Mouse (Mus musculus) brain, adult 2 months (tissue): ENCODE data around the gene Fbxo48.

ENCODE experiments used
- DNase-seq: peaks from one replicate; pipeline ENCODE4 v3.0.0; 2011; ENCODE audit warnings: low read depth, low spot score

The Fbxo48 gene

DNA sequence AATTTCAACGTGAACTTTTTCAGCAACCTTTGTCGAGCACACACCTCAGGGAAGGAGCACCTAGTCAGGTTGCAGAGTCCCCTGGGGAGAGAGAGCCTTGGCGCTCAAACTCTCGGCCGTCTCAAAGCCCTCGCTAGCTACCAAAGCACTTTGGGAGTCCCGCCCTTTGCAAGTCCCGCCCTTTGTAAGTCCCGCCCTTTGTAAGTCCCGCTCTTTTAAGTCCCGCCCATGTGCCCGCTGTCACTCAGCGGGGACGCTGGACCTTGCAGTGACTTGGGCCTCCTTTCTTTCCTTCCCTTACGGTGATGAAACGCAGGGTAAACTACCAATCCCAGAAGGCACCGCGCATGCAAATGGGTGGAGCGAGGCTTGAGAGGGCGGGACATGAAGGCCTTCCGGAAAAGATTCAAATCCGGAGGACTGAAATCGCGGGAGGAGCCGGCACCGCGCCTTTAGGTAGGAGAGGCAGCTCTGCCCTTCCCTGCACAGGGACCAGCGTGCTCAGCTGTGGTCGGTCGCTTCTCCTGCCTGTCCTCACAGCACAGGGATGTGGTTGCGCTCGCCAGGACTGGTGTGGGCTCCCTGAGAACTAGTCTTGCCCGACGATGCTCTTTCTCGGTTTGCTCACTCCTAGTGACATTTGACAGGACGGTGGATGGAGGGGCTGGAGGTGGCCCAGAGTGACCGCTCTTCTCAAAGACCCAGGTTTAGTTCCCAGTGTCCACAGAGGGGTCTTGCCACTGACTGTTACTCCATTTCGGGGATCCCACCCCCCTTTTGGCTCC, at the start of gene Fbxo48:
Gene Fbxo48, plus strand, starts transcription at position 400 of the 785 bp plus-strand sequence.
- DNase-seq = peak; percentile 99

DNA sequence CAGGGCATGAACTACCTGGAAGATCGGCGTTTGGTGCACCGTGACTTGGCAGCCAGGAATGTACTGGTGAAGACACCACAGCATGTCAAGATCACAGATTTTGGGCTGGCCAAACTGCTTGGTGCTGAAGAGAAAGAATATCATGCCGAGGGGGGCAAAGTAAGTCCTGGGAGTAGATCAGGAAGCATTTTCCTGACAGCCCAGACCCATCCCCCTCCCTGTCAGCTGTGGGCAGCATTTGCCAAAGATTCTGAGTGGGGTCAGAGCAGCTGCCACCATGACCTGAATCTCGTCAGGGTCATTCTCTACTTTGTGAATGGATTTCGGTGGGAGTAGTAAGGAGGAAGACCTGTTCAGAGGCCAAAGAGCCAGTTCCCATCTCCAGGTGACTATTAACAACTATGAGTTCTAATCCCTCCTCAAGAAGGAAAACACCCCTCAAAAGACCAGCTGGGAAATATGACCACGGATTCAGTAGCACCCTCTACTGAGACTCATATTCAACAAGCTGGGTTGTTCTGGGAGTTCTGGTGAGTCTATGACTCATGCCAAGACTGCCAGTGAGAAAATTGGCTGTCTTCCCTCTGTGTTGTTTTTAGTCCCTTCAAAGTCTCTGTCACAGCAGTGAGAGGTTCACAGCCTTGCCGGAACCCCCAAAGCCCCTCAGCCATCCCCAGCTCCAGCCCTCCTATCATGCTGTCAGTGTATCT, 46.7 kb upstream of the Fbxo48 start:
- peak; percentile 83 for DNase-seq

DNA sequence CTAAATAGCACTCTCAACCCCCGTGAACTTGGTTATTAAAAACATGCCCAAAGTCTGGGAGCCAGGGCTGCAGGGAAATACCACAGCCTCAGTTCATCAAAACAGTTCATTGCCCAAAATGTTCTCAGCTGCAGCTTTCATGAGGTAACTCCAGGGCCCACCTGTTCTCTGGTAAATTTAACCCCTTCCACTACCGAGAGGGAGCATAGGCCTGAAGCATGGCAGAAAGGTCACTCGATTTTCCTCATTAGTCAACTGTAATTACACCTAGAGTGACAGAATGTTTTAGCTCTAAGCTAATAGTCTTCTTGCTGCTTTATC, 46.2 kb upstream of the Fbxo48 start:
- no peak for DNase-seq

DNA sequence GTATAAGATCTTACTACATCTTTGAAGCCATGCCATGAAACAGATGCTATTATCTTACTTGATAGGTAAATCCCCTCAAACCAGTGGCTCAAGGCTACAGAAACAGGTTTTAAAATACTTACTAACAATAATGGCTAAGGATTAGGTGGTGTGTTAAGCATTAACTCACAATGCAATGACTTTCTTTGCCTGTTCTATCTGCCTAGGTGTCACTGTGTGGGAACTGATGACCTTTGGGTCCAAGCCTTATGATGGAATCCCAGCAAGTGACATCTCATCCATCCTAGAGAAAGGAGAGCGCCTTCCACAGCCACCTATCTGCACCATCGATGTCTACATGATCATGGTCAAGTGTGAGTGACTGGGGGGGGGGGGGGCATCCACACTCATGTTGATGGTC, 44.6 kb upstream of the Fbxo48 start:
- DNase-seq = no peak

DNA sequence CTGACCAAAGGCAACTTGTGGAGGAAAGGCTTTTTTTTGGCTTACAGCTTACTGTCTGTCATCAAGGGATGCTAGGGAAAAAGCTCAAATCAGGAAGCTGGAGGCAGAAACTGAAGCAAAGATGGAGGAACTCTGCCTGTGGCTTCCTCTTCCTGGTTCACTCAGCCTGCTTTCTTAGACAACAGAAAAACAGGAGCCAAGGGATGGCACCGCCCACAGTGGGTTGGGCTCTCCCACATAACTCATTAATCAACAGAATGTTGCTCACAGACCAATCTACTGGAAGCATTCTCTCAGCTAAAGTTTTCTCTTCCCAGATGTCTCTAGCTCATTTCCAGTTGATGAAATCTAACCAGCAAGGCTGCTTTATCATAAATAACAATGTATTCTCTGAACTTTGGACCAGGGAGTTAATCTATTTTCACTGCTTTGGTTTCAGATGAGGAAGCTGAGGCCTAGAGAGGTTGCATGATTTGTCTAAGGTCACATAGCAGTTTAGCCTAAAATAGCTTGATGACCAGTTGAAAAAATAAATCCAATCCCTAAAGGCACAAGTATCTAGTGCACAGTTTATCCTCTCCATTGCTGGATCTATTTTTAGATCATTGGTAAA, 43.6 kb upstream of the Fbxo48 start:
- DNase-seq = no peak

DNA sequence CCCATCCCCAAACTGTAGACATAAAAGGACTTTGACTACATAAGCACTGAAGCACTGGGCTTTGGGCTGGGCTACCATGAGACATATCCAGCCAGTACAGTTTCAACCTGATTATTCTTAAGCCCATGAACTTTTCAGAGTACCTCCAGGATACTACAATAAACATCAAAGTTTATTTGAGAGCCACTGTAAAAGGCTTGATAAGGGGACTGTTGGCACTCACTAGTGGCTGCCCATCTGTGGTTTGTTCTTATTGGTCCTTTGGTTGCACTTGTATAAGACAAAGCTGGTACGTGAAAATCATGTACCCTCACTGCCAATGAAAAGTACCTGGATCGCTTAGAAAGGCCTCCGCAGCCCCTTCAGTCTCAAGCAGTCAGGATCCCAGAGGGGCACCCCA, 36.4 kb upstream of the Fbxo48 start:
- no peak for DNase-seq

DNA sequence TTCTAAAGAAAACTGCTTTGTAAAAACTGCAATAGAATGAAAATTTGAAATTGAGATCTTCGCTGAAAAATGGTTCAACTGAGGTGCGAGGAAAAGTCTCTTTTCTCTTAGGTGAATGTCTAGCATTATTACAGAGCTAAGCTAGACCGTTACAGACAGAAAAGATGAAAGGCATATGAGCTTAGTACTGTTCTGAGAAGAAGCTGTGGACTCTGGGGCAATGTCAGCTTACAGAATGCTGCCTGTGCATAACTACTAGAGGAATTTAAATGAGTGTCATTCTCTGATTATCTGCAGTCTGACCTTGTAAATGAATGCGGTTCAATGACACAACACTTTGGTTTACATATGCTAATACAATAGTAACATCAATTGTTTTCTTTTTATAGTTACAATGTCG, 35.3 kb upstream of the Fbxo48 start:
- DNase-seq = no peak

DNA sequence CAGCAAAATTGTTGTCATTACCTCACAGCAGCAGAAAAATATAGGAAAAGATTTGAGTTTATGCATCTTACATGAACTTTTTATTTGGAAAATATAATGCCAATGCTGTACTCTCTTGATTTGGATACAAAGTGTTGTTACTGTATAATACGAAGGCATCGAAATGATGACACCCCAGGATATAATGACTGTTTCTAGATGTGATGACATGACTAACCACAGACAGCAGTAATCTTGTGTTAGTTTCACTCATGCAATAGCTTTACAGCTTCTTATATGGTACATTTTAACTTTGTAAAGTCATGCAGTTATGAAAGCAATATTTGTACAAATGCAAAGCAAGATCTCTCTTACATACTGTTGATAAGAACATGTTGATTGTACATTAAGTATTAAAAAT, 33.7 kb upstream of the Fbxo48 start:
- DNase-seq = no peak

DNA sequence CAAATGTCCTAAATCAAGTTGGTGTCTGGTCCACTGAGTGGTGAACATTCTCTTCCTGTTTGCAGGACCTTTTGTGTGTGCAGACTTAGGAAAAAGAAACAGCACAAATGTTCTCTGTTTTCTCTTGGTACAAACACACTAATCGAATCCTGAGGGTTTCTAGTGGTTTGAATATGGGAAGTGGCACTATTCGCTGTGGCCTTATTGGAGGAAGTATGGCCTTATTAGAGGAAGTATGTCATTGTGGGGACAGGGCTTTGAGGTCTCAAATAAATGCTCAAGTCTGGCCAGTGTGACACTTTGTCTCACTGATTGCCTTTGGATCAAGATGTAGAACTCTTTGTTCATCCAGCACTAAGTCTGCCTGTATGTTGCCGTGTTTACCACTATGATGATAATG, 19.0 kb upstream of the Fbxo48 start:
- DNase-seq = no peak

DNA sequence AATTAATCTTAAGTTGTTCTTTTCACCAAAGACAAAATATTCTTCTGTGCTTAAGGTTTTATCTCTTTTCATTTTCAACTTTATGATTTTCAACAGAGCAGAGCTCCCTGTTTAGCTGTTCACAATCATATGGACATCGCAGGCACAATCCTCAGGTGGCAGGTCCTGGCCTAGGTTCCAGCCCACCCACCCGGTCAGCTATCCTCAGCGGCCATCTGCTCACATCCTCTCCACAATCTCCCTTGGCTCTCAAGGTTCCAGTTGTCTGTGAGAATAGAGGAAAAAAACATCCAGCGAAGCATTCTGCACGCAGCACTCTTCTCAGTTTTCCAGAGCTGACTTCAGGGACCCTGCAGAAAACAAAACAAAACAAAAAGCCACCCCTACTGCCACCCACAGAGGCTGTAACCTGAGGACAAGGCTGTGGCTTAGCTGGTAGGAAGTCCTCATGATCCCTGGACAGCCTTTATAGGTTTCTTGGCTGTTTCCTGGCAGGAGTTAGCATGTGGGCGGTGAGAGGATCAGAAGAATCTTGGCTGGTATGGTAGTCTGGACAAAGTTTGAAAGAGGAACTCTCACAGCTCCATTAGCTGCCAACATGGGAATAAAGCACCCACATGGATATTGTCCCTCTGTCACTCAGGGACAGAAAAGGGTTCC, 15.5 kb upstream of the Fbxo48 start:
- peak; percentile 25 for DNase-seq

DNA sequence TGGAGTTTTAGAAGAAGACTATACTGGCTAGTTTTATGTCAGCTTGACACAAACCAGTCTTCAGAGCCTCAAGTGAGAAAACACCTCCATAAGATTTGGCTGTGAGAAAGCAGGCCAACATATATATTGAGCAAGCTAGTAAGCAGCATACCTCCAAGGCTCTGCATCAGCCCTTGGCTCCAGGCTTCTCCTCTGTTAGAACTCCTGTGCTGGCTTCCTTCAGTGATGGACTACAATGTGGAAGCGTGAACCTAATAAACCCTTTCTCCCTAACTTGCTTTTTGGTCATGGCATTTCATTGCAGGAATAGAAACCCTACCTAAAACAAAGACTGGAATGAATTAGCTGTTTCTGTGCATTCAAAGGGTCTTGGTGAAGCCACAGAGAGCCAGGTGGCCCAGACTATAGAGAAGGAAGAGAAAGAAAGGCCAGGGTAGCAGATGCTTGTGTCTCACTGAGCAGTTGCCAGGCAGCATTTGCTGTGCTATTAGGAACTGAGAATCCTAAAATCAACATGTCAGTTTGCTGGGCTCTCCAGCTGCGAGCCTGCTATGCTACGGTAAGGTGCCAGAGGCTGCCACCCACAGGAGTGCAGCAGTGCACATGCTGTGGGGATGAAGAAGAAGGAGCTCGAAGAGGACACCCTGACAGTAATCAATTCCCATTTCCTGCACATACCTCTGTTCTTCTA, 9.9 kb upstream of the Fbxo48 start:
- peak; percentile 66 for DNase-seq

DNA sequence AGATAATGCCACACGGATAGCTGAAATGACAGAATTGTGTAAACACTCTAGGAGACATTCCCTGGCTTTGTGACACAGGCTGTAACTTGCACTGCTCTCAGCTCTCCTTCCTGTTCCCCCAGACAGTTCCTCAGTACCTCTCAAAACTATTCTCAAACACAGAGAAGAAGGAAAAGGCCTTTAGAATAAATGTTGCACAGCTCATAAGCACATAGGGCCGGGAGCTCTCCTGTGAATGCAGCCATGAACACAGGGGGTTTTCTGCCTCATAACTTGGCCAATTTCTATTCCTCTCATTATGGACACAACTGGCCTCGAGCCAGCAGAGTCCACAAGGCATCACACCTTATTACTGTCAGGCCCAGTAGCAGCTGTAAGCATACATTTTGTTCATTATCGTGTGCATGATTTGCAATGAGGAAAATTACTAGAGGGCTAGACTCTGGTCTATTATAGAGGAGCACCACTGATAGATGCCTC, 9.2 kb upstream of the Fbxo48 start:
- no peak for DNase-seq

DNA sequence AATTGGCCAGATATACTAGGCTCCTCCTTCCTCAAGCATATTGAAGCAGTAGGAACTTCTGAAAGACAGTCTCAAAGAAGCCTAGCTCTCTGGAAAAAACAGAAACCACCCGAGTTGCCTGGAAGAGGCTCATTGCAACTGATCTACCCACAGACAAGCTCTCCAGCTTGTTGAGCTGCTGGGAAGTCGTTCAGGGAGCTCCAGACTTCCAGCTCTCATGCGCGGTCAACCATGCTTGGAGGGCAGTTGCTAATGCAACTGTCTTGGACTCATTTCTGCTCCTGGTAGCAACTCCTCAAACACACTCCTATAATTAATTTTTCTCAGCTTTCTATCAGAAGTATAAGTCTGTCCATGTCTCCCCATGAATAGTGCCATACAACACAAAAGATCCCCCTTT, 8.2 kb upstream of the Fbxo48 start:
- DNase-seq = no peak

DNA sequence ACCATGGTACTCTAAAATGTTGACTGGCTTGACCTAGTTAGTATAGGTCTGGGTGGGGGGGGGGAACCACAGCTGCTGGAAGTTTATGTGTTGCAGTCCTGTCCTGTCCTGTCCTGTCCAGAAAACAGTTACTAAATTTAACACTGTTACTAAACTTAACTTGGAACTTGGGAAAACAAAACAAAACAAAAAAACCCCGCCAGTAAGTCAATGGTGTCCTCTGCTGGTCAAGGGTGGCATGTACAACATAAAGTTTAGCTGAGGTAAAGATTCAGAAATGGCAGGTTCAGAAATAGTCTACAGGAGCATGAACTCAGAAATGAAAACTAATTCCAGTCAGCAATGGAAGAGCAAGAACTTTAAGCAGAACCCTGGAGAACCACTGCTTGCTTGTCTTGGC, 2.4 kb upstream of the Fbxo48 start:
- DNase-seq = peak; percentile 40

DNA sequence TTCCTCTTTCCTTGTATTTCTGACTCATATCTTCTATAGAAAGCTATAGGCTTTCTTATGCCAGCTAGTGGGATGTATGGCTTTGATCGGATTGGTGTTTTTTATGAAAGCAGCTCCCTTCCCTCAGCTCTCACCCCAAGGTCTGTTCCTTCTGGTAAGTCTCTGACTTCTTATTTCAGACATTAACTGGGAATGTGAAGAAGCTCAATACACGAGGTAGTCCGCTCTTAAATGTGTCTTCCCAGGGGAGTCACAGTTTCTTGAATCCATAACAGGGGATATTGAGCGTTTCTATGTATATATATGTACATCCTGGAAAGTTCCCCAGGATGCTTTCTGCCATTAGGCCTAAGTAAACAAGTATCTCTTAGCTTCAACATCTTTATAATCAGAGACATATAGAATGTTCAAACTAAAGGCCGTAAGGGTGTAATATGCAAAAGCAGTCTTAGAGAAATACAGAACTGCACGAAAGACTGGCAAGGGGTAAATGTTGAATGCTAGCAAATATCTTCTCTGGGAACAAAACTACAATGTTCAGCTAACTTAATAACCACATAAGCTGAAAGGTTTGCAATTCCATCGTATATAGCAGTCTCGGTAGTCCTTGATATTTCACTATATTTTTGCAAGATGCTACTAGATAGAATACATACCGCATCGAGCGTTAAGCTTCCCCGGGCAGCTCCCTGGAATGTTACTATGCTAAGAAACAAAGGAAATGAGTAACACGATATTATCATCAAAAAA, 774 bp upstream of the Fbxo48 start:
- no peak for DNase-seq

DNA sequence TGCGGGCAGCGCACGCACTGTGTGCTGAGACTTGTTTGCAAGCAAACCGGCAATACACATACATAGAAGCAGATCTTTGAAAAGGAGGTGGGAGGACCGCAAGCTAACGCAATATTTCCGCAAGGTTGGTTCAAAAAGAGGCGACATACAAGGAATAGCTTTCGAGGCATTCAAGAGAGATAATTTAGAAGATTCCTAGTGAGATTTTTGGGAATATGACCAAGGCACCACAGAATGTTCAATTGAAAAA, 511 bp downstream of the Fbxo48 start:
- DNase-seq = no peak

DNA sequence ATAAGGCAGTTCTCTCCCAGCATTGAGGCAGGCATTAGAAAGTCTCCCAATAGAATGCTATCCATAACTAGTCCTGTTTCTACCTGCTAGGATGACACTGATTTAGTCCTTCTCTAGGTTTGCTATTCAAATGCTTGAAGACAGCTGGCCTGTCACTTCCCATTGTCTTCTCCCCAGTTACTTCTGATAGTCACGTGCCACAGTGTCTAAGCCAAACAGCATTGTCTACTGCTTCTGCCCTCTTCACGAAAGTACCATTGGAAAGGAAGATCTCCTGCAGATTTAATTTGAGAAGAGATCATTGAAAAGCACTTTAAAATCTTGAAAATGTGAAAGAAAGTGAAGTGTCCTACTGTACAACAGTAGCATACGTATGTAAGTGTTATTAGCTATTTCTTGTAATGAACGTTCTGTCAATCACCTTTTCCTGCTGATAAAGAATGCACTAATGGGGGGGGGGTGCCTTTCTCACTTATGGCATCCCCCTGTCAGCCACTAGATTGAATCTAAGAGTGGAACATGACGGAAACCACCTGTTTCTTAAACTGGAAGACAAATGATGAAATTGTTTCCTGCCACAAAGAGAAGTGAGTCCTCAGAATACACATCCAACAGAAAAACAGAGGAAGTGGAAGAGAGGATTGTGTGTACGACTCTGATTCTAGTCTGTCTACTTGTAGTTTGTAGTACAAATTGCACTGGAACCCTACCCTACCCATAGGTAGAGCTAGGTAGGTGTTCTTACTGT, 5.1 kb downstream of the Fbxo48 start:
- peak; percentile 20 for DNase-seq

DNA sequence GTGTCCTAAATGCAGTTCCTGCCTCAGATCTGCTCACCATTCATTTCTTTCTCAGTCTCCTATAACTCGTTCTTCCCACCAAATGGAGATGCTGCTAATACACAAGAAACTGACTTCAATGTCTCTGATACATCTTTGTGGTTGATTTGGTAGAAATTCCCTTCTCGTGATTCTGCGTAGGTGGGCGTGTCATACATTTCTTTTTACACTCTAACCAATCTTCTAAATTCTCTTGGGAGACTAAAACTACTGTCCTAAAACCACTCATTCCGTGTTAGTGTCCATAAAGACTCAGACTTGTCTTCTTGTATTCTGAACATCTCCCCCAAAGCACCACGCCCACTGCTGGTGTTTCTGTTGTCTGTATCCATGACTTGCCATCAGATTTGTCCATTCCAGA, 5.9 kb downstream of the Fbxo48 start:
- no peak for DNase-seq

DNA sequence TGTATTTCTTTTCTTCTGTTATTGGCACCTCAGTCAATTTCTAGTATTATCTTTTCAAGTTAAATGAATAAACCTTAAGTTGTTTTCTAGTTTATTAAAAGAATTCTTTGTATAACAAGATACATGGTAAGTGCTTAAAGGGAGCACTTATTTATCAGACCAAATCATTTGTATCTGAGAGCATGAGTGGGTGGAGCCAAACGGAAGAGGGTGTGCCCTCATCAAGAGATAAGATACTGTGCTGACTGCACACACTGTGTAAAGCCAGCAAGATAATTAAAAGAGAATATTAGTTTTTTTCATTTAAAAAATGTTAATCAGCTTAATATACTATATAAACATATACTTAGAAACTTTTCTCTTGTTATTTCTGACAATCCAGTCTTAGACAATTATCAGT, 7.3 kb downstream of the Fbxo48 start:
- DNase-seq = no peak

DNA sequence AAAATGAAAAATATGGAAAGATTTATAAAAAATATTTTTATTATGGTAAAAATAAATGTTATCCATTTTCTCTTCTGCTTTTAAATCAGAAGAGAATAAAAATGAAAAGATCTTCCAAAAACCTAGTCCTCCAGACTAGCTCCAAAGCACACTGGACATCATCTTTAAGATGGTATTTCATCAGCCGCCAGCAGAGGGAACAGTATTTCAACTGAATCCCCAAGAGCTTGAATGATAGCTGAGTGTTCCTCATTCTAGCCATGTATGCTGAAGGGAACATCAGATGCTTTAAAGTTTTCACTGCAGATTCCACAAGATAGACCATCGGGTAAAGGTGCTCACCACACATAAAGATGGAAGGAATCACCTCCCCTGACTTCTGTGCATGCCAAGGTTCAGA, 16.6 kb downstream of the Fbxo48 start:
- DNase-seq = peak; percentile 77

DNA sequence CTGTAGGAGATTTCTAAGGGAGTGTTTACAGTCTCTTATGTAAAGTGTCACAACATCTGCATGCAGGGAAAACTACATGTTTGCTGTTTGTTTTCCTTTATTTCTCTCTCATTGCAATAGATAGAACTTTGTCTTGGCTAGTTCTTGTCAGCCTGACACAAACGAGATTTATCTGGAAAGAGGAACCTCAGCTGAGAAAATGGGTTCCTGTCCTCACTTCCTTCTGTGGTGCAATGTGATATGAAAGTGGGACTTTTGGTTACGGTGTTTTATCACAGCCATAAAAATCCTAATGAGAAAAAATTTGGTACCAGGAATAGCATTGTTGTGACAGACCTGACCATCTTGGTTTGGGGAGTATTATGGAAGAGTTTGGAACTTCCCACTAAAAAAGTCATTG, 18.5 kb downstream of the Fbxo48 start:
- DNase-seq = no peak
